Mouse (Mus musculus): ENCODE measurements around the gene Kif5c. TPM values are rescaled to one million over a fixed set of nuclear protein-coding genes. Genes with fewer than 3 reads are reported as not detected.

Kif5c gene
- polyA plus RNA-seq, 2 experiments, result 4.5 to 5.3 TPM

DNA sequence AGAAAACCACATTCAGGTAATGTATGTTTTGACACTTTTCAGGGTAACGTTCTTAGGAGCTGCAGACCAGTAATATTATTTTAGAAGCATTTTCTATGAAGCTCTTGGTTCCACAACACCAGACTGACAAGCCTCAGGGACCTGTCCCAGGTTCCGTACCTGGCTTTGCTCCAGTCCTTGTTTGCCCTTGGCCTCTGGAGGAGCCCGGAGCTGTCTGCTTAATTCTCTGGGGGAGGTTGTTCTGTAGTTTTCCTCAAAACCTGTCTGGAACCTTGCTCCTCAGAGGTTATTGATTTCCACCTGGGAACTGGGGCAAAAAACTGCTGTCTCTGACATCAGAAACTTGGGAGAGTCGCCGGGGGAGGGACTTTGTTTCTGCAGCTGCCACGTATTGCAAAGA is 11.5 kb downstream of the Kif5c start:
- WGBS, result 91% methylated on average over 6 of the region's 6 CpGs
- Histone ChIP-seq H3K27ac (replicated peaks; ENCODE audit: low read depth, low read length) (no peak overlapping the region), H3K36me3 (ENCODE audit: control insufficient read depth, insufficient read depth, low read length) (no peaks in the 10 kb centered on the region), H3K9me3 (ENCODE audit: control insufficient read depth, low read length) (no peaks in the 10 kb centered on the region), H3K27me3 (ENCODE audit: control insufficient read depth, insufficient read depth, low read length) (no peaks in the 10 kb centered on the region), H3K4me2 (replicated peaks; ENCODE audit: low read depth, low read length, severe bottlenecking) (no peak overlapping the region), H3K4me1 (ENCODE audit: control insufficient read depth, insufficient read depth, low read length) (0 out of 2 replicates have a peak, but pooled peaks cover 4% of the 10 kb centered on the region), H3K9ac (ENCODE audit: low read depth, low read length, severe bottlenecking) (no peak overlapping the region), H3K4me3 (replicated peaks; ENCODE audit: low read length) (no peak overlapping the region)
- DNase-seq (ENCODE audit: low spot score) (no peak), ATAC-seq (ENCODE audit: low FRiP score, low read depth) (no peak)
- no peak for TF ChIP-seq POLR2A (IDR thresholded peaks at IDR 0.05; ENCODE audit: borderline replicate concordance, extremely low read depth, insufficient read depth, insufficient read length)

DNA sequence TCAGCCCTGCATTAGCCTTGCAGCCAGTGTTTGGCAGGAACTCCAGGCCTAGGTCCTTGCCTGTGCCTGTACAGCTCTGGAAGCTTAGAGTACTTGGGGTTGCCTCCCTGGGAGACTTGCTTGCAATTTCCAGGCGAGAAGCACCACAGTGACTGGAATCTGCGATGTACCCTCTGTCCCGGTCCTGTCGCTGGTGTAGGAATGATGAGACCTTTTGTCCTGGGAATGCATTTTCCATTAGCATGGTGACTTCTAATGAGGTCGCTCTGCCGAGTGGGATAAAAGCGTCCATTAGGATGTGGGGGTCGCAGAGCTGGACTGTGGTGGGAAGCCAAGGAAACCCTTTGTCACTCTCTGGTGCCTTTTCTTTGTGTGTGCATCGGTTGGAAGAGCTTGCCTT is 14.1 kb downstream of the Kif5c start:
- Histone ChIP-seq H3K36me3 (ENCODE audit: control insufficient read depth, insufficient read depth, low read length) (no peaks in the 10 kb centered on the region), H3K9ac (ENCODE audit: low read depth, low read length, severe bottlenecking) (no peak overlapping the region), H3K9me3 (ENCODE audit: control insufficient read depth, low read length) (no peaks in the 10 kb centered on the region), H3K27ac (replicated peaks; ENCODE audit: low read depth, low read length) (no peak overlapping the region), H3K4me2 (replicated peaks; ENCODE audit: low read depth, low read length, severe bottlenecking) (no peak overlapping the region), H3K27me3 (ENCODE audit: control insufficient read depth, insufficient read depth, low read length) (no peaks in the 10 kb centered on the region), H3K4me1 (ENCODE audit: control insufficient read depth, insufficient read depth, low read length) (no peaks in the 10 kb centered on the region), H3K4me3 (replicated peaks; ENCODE audit: low read length) (no peak overlapping the region)
- no peak for TF ChIP-seq POLR2A (IDR thresholded peaks at IDR 0.05; ENCODE audit: borderline replicate concordance, extremely low read depth, insufficient read depth, insufficient read length)
- ATAC-seq (ENCODE audit: low FRiP score, low read depth) (no peak), DNase-seq (ENCODE audit: low spot score) (no peak)
- WGBS, result 62% methylated on average over 9 of the region's 9 CpGs

DNA sequence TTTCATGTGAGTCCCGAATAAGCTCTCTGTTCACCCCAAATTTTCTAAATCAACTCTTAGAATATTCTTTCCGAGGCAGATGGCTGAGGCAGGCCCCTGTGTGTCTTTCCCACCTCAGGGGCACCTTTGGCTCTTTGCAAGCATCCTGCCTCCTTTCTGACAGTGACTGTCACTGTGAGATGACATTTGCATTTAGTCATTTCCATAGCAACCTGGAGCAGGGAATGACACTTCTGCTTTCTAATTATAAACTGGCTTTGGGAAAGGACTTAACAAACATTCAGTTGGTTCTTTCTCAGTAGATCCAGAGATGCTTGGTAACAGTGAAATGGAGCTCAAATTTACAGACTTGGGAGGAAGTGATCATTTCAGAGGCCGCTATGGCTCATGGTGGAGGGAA is 23.7 kb downstream of the Kif5c start:
- ATAC-seq (ENCODE audit: low FRiP score, low read depth), result no peak
- H3K27me3 ChIP-seq (ENCODE audit: control insufficient read depth, insufficient read depth, low read length), result no peaks in the 10 kb centered on the region
- no peak overlapping the region for H3K9ac ChIP-seq (ENCODE audit: low read depth, low read length, severe bottlenecking)
- TF ChIP-seq POLR2A (IDR thresholded peaks at IDR 0.05; ENCODE audit: borderline replicate concordance, extremely low read depth, insufficient read depth, insufficient read length), result no peak
- H3K27ac ChIP-seq (replicated peaks; ENCODE audit: low read depth, low read length), result no peak overlapping the region
- H3K4me3 ChIP-seq (replicated peaks; ENCODE audit: low read length), result no peak overlapping the region
- no peaks in the 10 kb centered on the region for H3K9me3 ChIP-seq (ENCODE audit: control insufficient read depth, low read length)
- no peak overlapping the region for H3K4me2 ChIP-seq (replicated peaks; ENCODE audit: low read depth, low read length, severe bottlenecking)
- no peak for DNase-seq (ENCODE audit: low spot score)
- WGBS, result 82% methylated on average over 3 of the region's 3 CpGs
- no peaks in the 10 kb centered on the region for H3K36me3 ChIP-seq (ENCODE audit: control insufficient read depth, insufficient read depth, low read length)
- no peaks in the 10 kb centered on the region for H3K4me1 ChIP-seq (ENCODE audit: control insufficient read depth, insufficient read depth, low read length)

DNA sequence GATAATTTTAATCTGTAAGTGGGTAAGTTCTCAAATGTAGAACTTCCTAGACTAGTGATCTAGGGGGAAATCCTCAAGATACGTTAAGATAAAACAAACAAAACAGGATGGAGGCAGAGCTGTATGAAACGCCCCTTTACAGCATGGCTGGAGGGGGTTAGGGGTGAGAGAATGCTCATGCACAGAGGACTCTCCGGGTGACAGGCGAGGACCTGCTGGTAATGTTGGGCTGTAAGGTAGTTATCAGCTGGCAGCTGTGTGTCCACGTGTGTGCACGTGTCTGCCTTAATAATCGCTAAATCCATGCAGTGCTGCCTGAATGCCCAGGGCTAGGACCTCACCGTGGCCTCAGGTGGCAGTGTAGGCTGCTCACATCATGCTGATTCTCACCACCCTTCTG is 24.7 kb downstream of the Kif5c start:
- Histone ChIP-seq H3K4me1 (ENCODE audit: control insufficient read depth, insufficient read depth, low read length) (no peaks in the 10 kb centered on the region), H3K9ac (ENCODE audit: low read depth, low read length, severe bottlenecking) (no peak overlapping the region), H3K9me3 (ENCODE audit: control insufficient read depth, low read length) (no peaks in the 10 kb centered on the region), H3K27ac (replicated peaks; ENCODE audit: low read depth, low read length) (no peak overlapping the region), H3K36me3 (ENCODE audit: control insufficient read depth, insufficient read depth, low read length) (no peaks in the 10 kb centered on the region), H3K4me3 (replicated peaks; ENCODE audit: low read length) (no peak overlapping the region), H3K27me3 (ENCODE audit: control insufficient read depth, insufficient read depth, low read length) (no peaks in the 10 kb centered on the region), H3K4me2 (replicated peaks; ENCODE audit: low read depth, low read length, severe bottlenecking) (no peak overlapping the region)
- 78% methylated on average over 8 of the region's 8 CpGs for WGBS
- DNase-seq (ENCODE audit: low spot score) (no peak), ATAC-seq (ENCODE audit: low FRiP score, low read depth) (no peak)
- no peak for TF ChIP-seq POLR2A (IDR thresholded peaks at IDR 0.05; ENCODE audit: borderline replicate concordance, extremely low read depth, insufficient read depth, insufficient read length)

DNA sequence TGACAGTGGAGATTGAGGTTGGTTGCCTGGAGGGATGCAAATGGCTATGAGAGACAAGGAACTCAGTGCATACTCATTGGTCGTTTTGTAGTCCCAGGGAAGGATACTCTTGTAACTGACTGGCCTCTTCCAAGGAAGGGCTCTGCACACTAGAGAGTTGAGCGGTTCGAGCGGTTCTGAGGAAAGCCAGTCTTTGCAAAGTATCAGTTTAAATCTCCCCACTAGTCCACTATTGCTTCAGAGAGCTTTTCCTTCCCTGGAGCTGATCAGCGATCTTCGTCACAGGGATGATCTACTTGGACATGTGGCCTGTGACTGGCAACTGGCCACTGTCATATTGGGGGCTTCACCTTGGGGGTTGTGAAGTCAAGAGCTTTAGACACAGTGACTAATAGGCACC is 28.5 kb downstream of the Kif5c start:
- Histone ChIP-seq H3K36me3 (ENCODE audit: control insufficient read depth, insufficient read depth, low read length) (0 out of 2 replicates have a peak, but pooled peaks cover 3% of the 10 kb centered on the region), H3K9me3 (ENCODE audit: control insufficient read depth, low read length) (no peaks in the 10 kb centered on the region), H3K4me1 (ENCODE audit: control insufficient read depth, insufficient read depth, low read length) (no peaks in the 10 kb centered on the region), H3K9ac (ENCODE audit: low read depth, low read length, severe bottlenecking) (no peak overlapping the region), H3K4me3 (replicated peaks; ENCODE audit: low read length) (no peak overlapping the region), H3K4me2 (replicated peaks; ENCODE audit: low read depth, low read length, severe bottlenecking) (no peak overlapping the region), H3K27ac (replicated peaks; ENCODE audit: low read depth, low read length) (no peak overlapping the region), H3K27me3 (ENCODE audit: control insufficient read depth, insufficient read depth, low read length) (no peaks in the 10 kb centered on the region)
- DNase-seq (ENCODE audit: low spot score), result no peak
- 89% methylated on average over 6 of the region's 6 CpGs for WGBS
- no peak for ATAC-seq (ENCODE audit: low FRiP score, low read depth)
- no peak for TF ChIP-seq POLR2A (IDR thresholded peaks at IDR 0.05; ENCODE audit: borderline replicate concordance, extremely low read depth, insufficient read depth, insufficient read length)

DNA sequence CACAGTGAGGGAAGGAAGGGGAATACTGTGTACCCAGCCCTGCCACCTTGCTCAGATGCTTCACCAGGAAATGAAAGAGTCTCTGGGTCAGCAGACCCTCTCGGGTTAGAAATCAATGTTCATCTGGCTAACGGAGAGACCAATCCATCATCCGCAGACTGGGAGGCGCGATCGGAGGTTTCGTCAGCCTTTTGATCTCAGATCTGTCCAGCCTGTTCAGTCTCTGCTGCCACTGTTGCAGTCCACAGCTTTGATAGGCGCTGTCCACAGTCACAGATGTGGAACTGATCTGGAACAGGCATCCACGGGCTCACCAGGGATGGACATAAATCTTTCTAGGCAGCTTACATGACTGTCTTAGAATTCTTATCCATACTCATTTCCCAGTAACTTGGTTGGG is 29.2 kb downstream of the Kif5c start:
- no peak for TF ChIP-seq POLR2A (IDR thresholded peaks at IDR 0.05; ENCODE audit: borderline replicate concordance, extremely low read depth, insufficient read depth, insufficient read length)
- Histone ChIP-seq H3K4me1 (ENCODE audit: control insufficient read depth, insufficient read depth, low read length) (no peaks in the 10 kb centered on the region), H3K4me2 (replicated peaks; ENCODE audit: low read depth, low read length, severe bottlenecking) (no peak overlapping the region), H3K4me3 (replicated peaks; ENCODE audit: low read length) (no peak overlapping the region), H3K27me3 (ENCODE audit: control insufficient read depth, insufficient read depth, low read length) (no peaks in the 10 kb centered on the region), H3K9me3 (ENCODE audit: control insufficient read depth, low read length) (no peaks in the 10 kb centered on the region), H3K9ac (ENCODE audit: low read depth, low read length, severe bottlenecking) (no peak overlapping the region), H3K36me3 (ENCODE audit: control insufficient read depth, insufficient read depth, low read length) (0 out of 2 replicates have a peak, but pooled peaks cover 3% of the 10 kb centered on the region), H3K27ac (replicated peaks; ENCODE audit: low read depth, low read length) (no peak overlapping the region)
- DNase-seq (ENCODE audit: low spot score) (no peak), ATAC-seq (ENCODE audit: low FRiP score, low read depth) (no peak)
- WGBS, result 44% methylated on average over 9 of the region's 9 CpGs
